Mouse (Mus musculus) liver, embryonic 14.5 days (tissue): Measurements from ENCODE around the gene Nek4. TPM values are rescaled to one million over a fixed set of nuclear protein-coding genes. Genes with fewer than 3 reads are reported as not detected.

Source experiments
- ATAC-seq: fragments of 200-750 bp; cut with Nextera tagmentation; 2 replicates; pipeline ENCODE4 v1.8.0; 2017; ENCODE audit warnings: moderate number of reproducible peaks, mild to moderate bottlenecking, moderate library complexity; ENCODE audit not compliant: insufficient read depth
- DNase-seq, 3 experiments: peaks; one replicate each; pipeline ENCODE4 v3.0.0-alpha.2; 2012 to 2013; ENCODE audit warnings: low read depth in 3 of 3, low spot score in 3 of 3
- H3K27ac ChIP-seq: fragments of 300-500 bp; sonication (generic); 2 replicates; pipeline ENCODE4 v1.5.1; 2014; ENCODE audit warnings: moderate library complexity, mild to moderate bottlenecking, control low read depth, inconsistent platforms
- H3K27me3 ChIP-seq: fragments of 300-500 bp; sonication (generic); 2 replicates; pipeline ENCODE4 v1.6.1; 2014; ENCODE audit warnings: mild to moderate bottlenecking, low read length, moderate library complexity; ENCODE audit not compliant: control insufficient read depth, insufficient read depth
- H3K36me3 ChIP-seq: fragments of 300-500 bp; sonication (generic); replicated peaks from 2 replicates; pipeline ENCODE4 v1.6.1; 2014; ENCODE audit warnings: low read depth; ENCODE audit not compliant: control insufficient read depth, insufficient read depth
- H3K4me1 ChIP-seq, 2 experiments: fragments of 200-500 bp in 1 of 2; fragments of 300-500 bp in 1 of 2; sonication (generic) in 1 of 2; replicated peaks; 2 replicates each; pipeline ENCODE4 v1.6.1; 2012 to 2014; ENCODE audit warnings: antibody characterized with exemption in 1 of 2, inconsistent platforms in 1 of 2, low read length in 1 of 2; ENCODE audit not compliant: control insufficient read depth in 2 of 2, insufficient read depth in 2 of 2
- H3K4me2 ChIP-seq: fragments of 300-500 bp; sonication (generic); 2 replicates; pipeline ENCODE4 v1.6.1; 2014; ENCODE audit warnings: low read depth, mild to moderate bottlenecking, control low read depth, moderate library complexity
- H3K4me3 ChIP-seq, 2 experiments: fragments of 200-500 bp in 1 of 2; fragments of 300-500 bp in 1 of 2; sonication (generic) in 1 of 2; 2 replicates each; pipeline ENCODE4 v1.5.1; 2012 to 2014; ENCODE audit warnings: low read depth in 2 of 2, low read length in 2 of 2, mild to moderate bottlenecking in 2 of 2, control low read depth in 1 of 2, inconsistent platforms in 1 of 2, moderate library complexity in 1 of 2; ENCODE audit not compliant: insufficient read depth in 1 of 2
- H3K9ac ChIP-seq: fragments of 300-500 bp; sonication (generic); replicated peaks from 2 replicates; pipeline ENCODE4 v1.6.1; 2014; ENCODE audit warnings: mild to moderate bottlenecking, control low read depth, moderate library complexity
- H3K9me3 ChIP-seq: fragments of 300-500 bp; sonication (generic); 2 replicates; pipeline ENCODE4 v1.6.1; 2016; ENCODE audit warnings: low read length, mixed read lengths; ENCODE audit not compliant: control insufficient read depth
- CTCF ChIP-seq: IDR thresholded peaks from 2 replicates; pipeline ENCODE4 v1.5.1; 2016; ENCODE audit warnings: antibody characterized with exemption, low read depth, control low read depth
- EP300 ChIP-seq: IDR thresholded peaks from 2 replicates; pipeline ENCODE4 v1.6.1; 2016; ENCODE audit warnings: antibody characterized with exemption, low read depth
- WGBS: fragments of 180-500 bp; shearing (Covaris S2); extraction: QIAGEN DNeasy Blood & Tissue Kit; methylation state at CpG from one replicate; pipeline ENCODE4 v1.1.7; 2014; ENCODE audit not compliant: insufficient replicate concordance; 5-methylcytosine and 5-hydroxymethylcytosine counted together
- polyA plus RNA-seq, 2 experiments: library from polyadenylated mRNA; depleted of rRNA in 1 of 2; stranded (reverse) in 1 of 2; unstranded in 1 of 2; fragments of >200 nt; fragmentation: Nextera tagmentation in 1 of 2; extraction: Ambion mirVana in 1 of 2; gene quantifications; 2 replicates each; pipeline versions ENCODE4 v1.2.1 to v1.2.3; 2012 to 2014

Gene Nek4
- polyA plus RNA-seq, 2 experiments: 2.6 to 3.0 TPM

DNA sequence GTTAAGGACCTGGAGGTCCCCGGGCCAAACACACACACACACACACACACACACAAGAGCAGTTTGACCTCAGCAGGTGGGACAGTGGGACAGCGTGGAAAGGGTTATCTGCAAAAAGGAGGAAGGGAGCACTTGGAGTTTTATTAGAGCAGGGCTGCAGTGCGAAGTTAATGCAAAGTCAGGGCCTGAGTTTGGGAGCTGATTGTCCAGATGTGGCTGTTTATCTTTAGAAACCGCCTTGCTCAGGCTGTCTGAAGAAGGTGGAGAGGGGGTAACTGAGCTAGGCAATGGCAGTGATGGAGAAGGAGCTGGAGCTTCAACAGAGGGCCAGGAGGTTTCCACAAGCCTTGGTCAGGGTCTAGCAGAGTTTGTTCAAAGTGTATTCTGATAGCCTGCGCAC is 55.6 kb downstream of the Nek4 start:
- peak overlapping the region; percentile 36; the same call in 1 of the 2 replicates for H3K27ac ChIP-seq
- H3K4me1 ChIP-seq: peaks cover 7 to 15% of the 10 kb centered on the region in 2 experiments
- peak; percentile 72 for ATAC-seq
- 48% methylated on average over 5 of the region's 5 CpGs for WGBS
- H3K27me3 ChIP-seq: no peaks in the 10 kb centered on the region
- H3K4me3 ChIP-seq: no peak overlapping the region
- no peak overlapping the region for H3K9ac ChIP-seq
- DNase-seq: no peak
- TF ChIP-seq EP300 (peak; percentile 51), CTCF (no peak)
- H3K9me3 ChIP-seq: no peaks in the 10 kb centered on the region
- H3K4me2 ChIP-seq: no peak overlapping the region
- peaks cover 18% of the 10 kb centered on the region for H3K36me3 ChIP-seq

DNA sequence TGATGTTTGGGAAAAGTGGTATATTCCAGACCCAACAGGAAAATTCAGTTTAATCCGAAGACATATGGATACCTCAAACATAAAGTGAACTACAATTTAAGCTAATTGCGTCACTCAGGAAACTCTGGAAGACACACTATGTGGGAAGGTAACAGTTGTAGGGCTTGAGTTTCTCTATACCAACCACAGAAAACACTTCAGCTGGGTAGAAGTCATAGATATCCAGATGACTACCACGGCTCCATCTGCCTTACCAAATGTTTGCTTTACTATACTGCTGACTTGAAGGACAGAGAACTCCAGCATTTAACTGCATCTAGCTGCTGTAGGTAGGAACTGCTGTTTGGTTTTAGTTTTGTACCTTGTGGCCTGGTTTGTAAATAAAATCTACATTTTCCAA is 60.4 kb downstream of the Nek4 start:
- peaks cover 66% of the 10 kb centered on the region for H3K36me3 ChIP-seq
- no peak for DNase-seq
- TF ChIP-seq CTCF (no peak), EP300 (no peak)

DNA sequence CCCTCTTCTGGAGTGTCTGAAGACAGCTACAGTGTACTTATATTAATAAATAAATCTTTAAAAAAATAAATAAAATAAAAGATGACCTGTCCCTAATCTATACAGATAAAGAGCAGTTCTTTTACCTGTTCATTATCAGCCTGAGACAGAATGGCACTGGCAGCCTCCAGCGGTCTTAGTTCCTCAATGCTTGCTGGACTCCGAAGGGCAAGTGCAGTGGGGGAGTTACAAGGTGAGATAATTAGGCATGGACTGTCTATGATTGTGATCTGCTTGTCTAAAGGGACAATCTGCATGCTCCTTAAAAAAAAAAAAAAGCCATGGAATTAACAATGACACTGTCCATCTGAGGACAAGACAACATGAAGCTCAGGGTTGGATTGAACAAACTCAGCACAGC is 62.8 kb downstream of the Nek4 start:
- 71% methylated on average over 2 of the region's 2 CpGs for WGBS
- TF ChIP-seq CTCF (no peak), EP300 (no peak)
- no peak for ATAC-seq
- no peak overlapping the region for H3K9ac ChIP-seq
- peaks cover 69% of the 10 kb centered on the region for H3K36me3 ChIP-seq
- H3K9me3 ChIP-seq: no peaks in the 10 kb centered on the region
- H3K27me3 ChIP-seq: no peaks in the 10 kb centered on the region
- H3K4me2 ChIP-seq: no peak overlapping the region
- H3K27ac ChIP-seq: no peak overlapping the region
- no peak for DNase-seq
- H3K4me3 ChIP-seq: no peak overlapping the region
- H3K4me1 ChIP-seq: peaks cover 13 to 14% of the 10 kb centered on the region in 2 experiments

More for the DNA sequence above, 60.4 kb downstream of the Nek4 start:
- peaks cover 9 to 12% of the 10 kb centered on the region in 2 experiments for H3K4me1 ChIP-seq
- no peak overlapping the region for H3K27ac ChIP-seq
- no peaks in the 10 kb centered on the region for H3K9me3 ChIP-seq
- H3K4me2 ChIP-seq: no peak overlapping the region
- H3K4me3 ChIP-seq: no peak overlapping the region
- H3K9ac ChIP-seq: no peak overlapping the region
- 74% methylated on average over 3 of the region's 3 CpGs for WGBS
- H3K27me3 ChIP-seq: no peaks in the 10 kb centered on the region
- ATAC-seq: no peak

DNA sequence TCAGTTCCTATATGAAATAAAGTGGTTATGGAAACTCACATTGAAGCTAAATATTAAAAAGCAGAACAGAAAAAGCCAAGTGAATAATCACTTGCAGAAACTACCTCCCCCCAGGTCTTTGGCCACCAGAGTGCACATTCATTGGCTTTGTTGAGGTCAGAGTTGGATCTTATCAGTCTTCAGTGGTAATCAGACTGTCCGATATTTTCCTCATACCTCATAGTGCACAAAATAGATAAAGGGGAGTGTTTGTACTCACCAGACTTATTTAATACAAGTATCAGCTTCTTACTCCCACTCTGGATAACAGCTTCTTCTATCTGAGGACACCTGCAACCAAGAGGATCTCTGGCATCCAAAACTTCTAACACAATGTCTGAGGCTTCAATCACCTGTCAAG is 64.9 kb downstream of the Nek4 start:
- peak overlapping the region; percentile 80 for H3K4me2 ChIP-seq
- no peak overlapping the region for H3K4me3 ChIP-seq
- no peak overlapping the region for H3K27ac ChIP-seq
- H3K4me1 ChIP-seq: peaks cover 19 to 20% of the 10 kb centered on the region in 2 experiments
- no peaks in the 10 kb centered on the region for H3K9me3 ChIP-seq
- ATAC-seq: no peak
- H3K9ac ChIP-seq: no peak overlapping the region; the same call in 1 of the 2 replicates
- no peaks in the 10 kb centered on the region for H3K27me3 ChIP-seq
- no peak for TF ChIP-seq EP300
- no peak for TF ChIP-seq CTCF
- DNase-seq: no peak
- WGBS: 8% methylated on average over 1 of the region's 1 CpGs
- peaks cover 61% of the 10 kb centered on the region for H3K36me3 ChIP-seq

DNA sequence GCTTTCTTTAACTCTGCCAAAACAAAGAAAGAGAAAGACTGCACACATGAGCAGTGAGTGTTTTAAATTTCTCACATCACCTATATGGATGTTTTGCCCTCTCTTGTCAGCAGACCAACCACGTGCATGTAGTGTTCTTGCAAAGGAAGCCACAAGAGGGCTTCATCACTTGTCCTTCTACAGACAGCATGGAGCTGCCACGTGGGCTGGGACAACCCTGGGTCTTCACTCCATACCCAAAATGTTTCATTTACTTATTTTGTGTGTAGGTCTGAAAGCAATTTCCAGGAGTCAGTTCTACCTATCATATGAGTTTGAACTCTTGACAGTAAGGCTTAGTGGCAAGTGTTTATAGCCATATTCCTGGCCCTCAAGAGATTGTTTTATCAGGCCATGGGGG is 66.7 kb downstream of the Nek4 start:
- H3K36me3 ChIP-seq: peaks cover 48% of the 10 kb centered on the region
- ATAC-seq: no peak

More for the DNA sequence above, 66.7 kb downstream of the Nek4 start:
- TF ChIP-seq EP300 (no peak), CTCF (peak; percentile 61)
- Histone ChIP-seq H3K9me3 (no peaks in the 10 kb centered on the region), H3K9ac (peak overlapping the region; percentile 94), H3K27me3 (no peaks in the 10 kb centered on the region), H3K27ac (peak overlapping the region; percentile 33), H3K4me3 (peak overlapping the region; percentile 75 to 87), H3K4me1 (peaks cover 23 to 26% of the 10 kb centered on the region in 2 experiments), H3K4me2 (peak overlapping the region; percentile 80)
- DNase-seq: peak in 1 of 3 experiments; percentile 48
- 0% methylated on average over 2 of the region's 2 CpGs for WGBS
